Mouse (Mus musculus) midbrain, embryonic 13.5 days (tissue): ENCODE measurements around the gene Bri3bp. TPM values are rescaled to one million over a fixed set of nuclear protein-coding genes. Genes with fewer than 3 reads are reported as not detected.

Source experiments
- ATAC-seq: fragments of 200-750 bp; cut with Nextera tagmentation; 2 replicates; pipeline ENCODE4 v1.8.0; 2017; ENCODE audit warnings: mild to moderate bottlenecking, moderate TSS enrichment, moderate library complexity
- H3K27ac ChIP-seq: fragments of 300-500 bp; sonication (generic); 2 replicates; pipeline ENCODE4 v1.5.1; 2015; ENCODE audit warnings: inconsistent platforms, mild to moderate bottlenecking, moderate library complexity
- H3K27me3 ChIP-seq: fragments of 300-500 bp; sonication (generic); 2 replicates; pipeline ENCODE4 v1.6.1; 2015; ENCODE audit warnings: mild to moderate bottlenecking, inconsistent platforms
- H3K36me3 ChIP-seq: fragments of 300-500 bp; sonication (generic); 2 replicates; pipeline ENCODE4 v1.6.1; 2015; ENCODE audit warnings: mild to moderate bottlenecking, inconsistent platforms
- H3K4me1 ChIP-seq: fragments of 300-500 bp; sonication (generic); replicated peaks from 2 replicates; pipeline ENCODE4 v1.6.1; 2015; ENCODE audit warnings: inconsistent platforms
- H3K4me2 ChIP-seq: fragments of 300-500 bp; sonication (generic); replicated peaks from 2 replicates; pipeline ENCODE4 v1.6.1; 2015; ENCODE audit warnings: moderate library complexity, mild to moderate bottlenecking, inconsistent platforms
- H3K4me3 ChIP-seq: fragments of 300-500 bp; sonication (generic); replicated peaks from 2 replicates; pipeline ENCODE4 v1.5.1; 2015; ENCODE audit warnings: mild to moderate bottlenecking, inconsistent platforms
- H3K9ac ChIP-seq: fragments of 300-500 bp; sonication (generic); replicated peaks from 2 replicates; pipeline ENCODE4 v1.6.1; 2015; ENCODE audit warnings: mild to moderate bottlenecking, inconsistent platforms
- H3K9me3 ChIP-seq: fragments of 300-500 bp; sonication (generic); 2 replicates; pipeline ENCODE4 v1.6.1; 2016; ENCODE audit warnings: mild to moderate bottlenecking, inconsistent platforms
- WGBS: fragments of 180-500 bp; shearing (Covaris S2); methylation state at CpG from one replicate; pipeline ENCODE4 v1.1.7; 2015; 5-methylcytosine and 5-hydroxymethylcytosine counted together
- polyA plus RNA-seq: library from polyadenylated mRNA; unstranded; fragments of >200 nt; fragmentation: Nextera tagmentation; extraction: Ambion mirVana; gene quantifications from 2 replicates; pipeline ENCODE4 v1.2.1, GENCODE M21; 2015

Bri3bp gene
- polyA plus RNA-seq, 1 experiment from 2014 or later = 29.6 TPM

- 11% methylated on average over 31 of the region's 31 CpGs for WGBS
- Histone ChIP-seq H3K4me2 (peak overlapping the region; percentile 54), H3K36me3 (no peaks in the 10 kb centered on the region), H3K27ac (peak overlapping the region; percentile 56; the same call in 1 of the 2 replicates), H3K9ac (peak overlapping the region; percentile 49), H3K4me3 (peak overlapping the region; percentile 56), H3K4me1 (peaks cover 15% of the 10 kb centered on the region), H3K27me3 (no peaks in the 10 kb centered on the region), H3K9me3 (no peaks in the 10 kb centered on the region)
- ATAC-seq = 0 out of 2 replicates have a peak, but pooled peaks have one; percentile 35
These were observed 37.6 kb upstream of the Bri3bp start for GRCm38 (mm10) chr5:125403481-125404465.

- 2% methylated on average over 7 of the region's 7 CpGs for WGBS
- Histone ChIP-seq H3K4me2 (peak overlapping the region; percentile 69), H3K27me3 (no peaks in the 10 kb centered on the region), H3K9ac (peak overlapping the region; percentile 62), H3K4me1 (peaks cover 15% of the 10 kb centered on the region), H3K9me3 (no peaks in the 10 kb centered on the region), H3K27ac (peak overlapping the region; percentile 90), H3K4me3 (peak overlapping the region; percentile 56), H3K36me3 (no peaks in the 10 kb centered on the region)
- ATAC-seq = no peak
These were observed 36.8 kb upstream of the Bri3bp start for GRCm38 (mm10) chr5:125404536-125404902.

DNA sequence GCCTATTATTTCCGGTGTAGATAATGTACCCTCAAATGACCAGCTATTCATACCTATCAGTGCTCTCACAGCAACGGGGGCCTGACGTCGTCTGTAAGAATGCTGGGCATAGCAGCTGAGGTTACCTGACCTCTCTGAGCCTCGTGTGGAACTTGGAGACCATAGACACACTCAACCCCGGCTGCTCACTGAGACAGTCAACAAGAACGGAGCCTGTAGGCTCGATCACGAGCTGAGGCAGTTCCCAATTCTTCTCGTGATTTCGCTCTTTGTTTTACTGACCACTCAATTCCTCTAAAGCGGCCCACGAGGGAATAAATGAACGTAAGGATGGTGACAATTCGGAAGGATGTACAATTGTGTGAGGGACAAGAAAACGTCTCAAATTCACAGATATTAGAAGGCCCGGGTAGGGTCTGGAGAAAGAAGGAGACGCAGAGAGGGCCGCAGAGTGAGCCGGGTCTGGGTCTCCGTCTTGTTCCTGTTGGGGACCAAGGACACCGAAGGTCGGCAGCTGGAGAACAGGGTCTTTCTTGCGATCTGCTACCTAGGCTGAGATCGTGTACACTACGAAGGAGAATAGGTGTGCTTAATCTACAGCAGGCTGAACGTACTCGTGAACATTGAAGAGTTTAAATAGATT, 36.3 kb upstream of the Bri3bp start:
- under 1% methylated on average over 28 of the region's 28 CpGs for WGBS
- ATAC-seq = peak; percentile 41
- peak overlapping the region; percentile 62 for H3K9ac ChIP-seq

GRCm38 (mm10) chr5:125405546-125406248, 35.7 kb upstream of the Bri3bp start:
- peak; percentile 59 for ATAC-seq
- Histone ChIP-seq H3K4me2 (peak overlapping the region; percentile 69), H3K27me3 (no peaks in the 10 kb centered on the region), H3K36me3 (no peaks in the 10 kb centered on the region), H3K27ac (peak overlapping the region; percentile 90), H3K9ac (peak overlapping the region; percentile 77), H3K4me1 (peaks cover 15% of the 10 kb centered on the region), H3K4me3 (peak overlapping the region; percentile 56), H3K9me3 (no peaks in the 10 kb centered on the region)
- under 1% methylated on average over 31 of the region's 31 CpGs for WGBS

More for the DNA sequence above, 36.3 kb upstream of the Bri3bp start:
- Histone ChIP-seq H3K27me3 (no peaks in the 10 kb centered on the region), H3K9me3 (no peaks in the 10 kb centered on the region), H3K27ac (peak overlapping the region; percentile 90), H3K36me3 (no peaks in the 10 kb centered on the region), H3K4me3 (peak overlapping the region; percentile 56), H3K4me1 (peaks cover 15% of the 10 kb centered on the region), H3K4me2 (peak overlapping the region; percentile 69)

DNA sequence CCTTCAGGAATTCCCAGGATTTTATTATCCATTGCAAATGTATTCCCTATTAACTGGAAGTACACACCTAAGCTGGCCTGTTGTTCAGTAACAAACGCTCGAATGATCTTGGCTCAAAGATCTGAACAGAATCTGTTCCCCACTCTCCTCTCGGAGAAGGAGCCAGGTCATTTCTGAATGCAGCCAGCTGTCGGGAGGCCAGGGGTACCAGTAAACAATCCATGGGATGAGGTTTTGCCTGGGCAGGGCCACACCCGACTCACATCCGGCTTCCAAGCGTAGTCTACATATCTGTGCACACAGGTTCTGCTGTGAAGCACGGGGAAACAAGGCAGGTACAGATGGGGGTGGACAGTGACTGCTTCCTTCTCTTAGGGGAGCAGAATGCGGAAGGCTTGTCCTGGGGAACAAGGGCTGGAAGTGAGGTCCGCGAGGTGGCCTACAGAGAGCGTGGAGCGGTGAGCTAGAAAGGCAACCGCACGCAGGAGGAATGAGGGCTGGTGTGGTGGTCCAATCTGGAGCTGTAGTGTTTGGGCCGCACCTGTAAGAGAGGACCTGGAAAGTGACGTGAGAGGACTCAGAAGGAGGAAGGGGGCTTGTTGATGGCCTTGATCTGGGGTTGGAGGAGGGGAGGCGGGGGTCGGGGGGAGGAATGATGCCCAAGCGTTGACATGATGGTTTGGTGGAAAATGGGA, 34.9 kb upstream of the Bri3bp start:
- Histone ChIP-seq H3K4me2 (peak overlapping the region; percentile 69), H3K36me3 (no peaks in the 10 kb centered on the region), H3K27me3 (no peaks in the 10 kb centered on the region), H3K9me3 (no peaks in the 10 kb centered on the region), H3K4me1 (peaks cover 15% of the 10 kb centered on the region), H3K4me3 (peak overlapping the region; percentile 56), H3K9ac (peak overlapping the region; percentile 77), H3K27ac (peak overlapping the region; percentile 90)
- WGBS = 3% methylated on average over 20 of the region's 20 CpGs
- peak; percentile 34 for ATAC-seq

DNA sequence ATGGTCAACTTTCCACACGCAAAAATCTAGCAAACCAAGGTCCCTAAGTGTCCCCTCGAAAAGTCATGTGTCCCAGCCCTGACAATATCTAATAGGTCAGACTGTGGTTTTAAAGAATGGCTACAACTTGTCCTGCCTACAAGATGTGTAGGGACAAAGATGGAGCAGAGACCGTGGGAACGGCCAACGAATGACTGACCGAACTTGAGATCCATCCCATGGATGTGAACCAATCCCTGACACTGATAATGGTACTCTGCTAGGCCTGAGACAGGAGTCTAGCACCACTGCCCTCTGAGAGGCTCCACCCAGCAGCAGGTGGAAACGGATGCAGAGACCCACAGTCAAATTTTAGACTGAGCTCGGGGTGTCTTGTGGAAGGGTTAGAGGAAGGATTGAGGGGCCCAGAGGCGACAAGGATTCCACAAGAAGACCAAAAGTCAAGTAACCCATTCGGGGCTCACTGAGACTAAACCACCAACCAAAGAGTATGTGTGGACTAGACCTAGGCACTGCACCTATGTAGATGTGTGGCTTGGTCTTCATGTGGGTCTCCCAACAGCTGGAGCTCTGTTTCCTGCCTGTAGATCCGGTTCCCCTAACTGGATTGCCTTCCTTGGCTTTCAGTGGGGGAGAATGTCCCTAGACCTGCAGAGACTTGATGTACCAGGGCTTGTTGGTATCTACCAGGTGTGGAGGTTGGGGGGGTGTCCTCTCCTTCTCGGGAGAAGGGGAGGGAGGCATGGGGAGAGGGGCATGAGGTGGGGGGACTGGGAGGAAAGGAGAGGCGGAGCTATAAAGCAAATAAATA, 34.1 kb upstream of the Bri3bp start:
- H3K27me3 ChIP-seq = no peaks in the 10 kb centered on the region

GRCm38 (mm10) chr5:125407910-125408575, 33.3 kb upstream of the Bri3bp start:
- H3K9ac ChIP-seq = no peak overlapping the region
- 72% methylated on average over 14 of the region's 14 CpGs for WGBS
- H3K4me1 ChIP-seq = peaks cover 15% of the 10 kb centered on the region
- H3K4me3 ChIP-seq = no peak overlapping the region
- H3K9me3 ChIP-seq = no peaks in the 10 kb centered on the region
- H3K36me3 ChIP-seq = 0 out of 2 replicates have a peak, but pooled peaks cover 2% of the 10 kb centered on the region
- H3K4me2 ChIP-seq = no peak overlapping the region
- ATAC-seq = no peak
- H3K27me3 ChIP-seq = no peaks in the 10 kb centered on the region
- H3K27ac ChIP-seq = 0 out of 2 replicates have a peak overlapping the region, but pooled peaks have one; percentile 90

More for the DNA sequence above, 34.1 kb upstream of the Bri3bp start:
- Histone ChIP-seq H3K9ac (peak overlapping the region; percentile 77), H3K36me3 (no peaks in the 10 kb centered on the region), H3K4me1 (peaks cover 15% of the 10 kb centered on the region), H3K4me2 (peak overlapping the region; percentile 69), H3K4me3 (peak overlapping the region; percentile 56), H3K27ac (peak overlapping the region; percentile 90), H3K9me3 (no peaks in the 10 kb centered on the region)
- WGBS = 57% methylated on average over 13 of the region's 13 CpGs
- ATAC-seq = no peak

DNA sequence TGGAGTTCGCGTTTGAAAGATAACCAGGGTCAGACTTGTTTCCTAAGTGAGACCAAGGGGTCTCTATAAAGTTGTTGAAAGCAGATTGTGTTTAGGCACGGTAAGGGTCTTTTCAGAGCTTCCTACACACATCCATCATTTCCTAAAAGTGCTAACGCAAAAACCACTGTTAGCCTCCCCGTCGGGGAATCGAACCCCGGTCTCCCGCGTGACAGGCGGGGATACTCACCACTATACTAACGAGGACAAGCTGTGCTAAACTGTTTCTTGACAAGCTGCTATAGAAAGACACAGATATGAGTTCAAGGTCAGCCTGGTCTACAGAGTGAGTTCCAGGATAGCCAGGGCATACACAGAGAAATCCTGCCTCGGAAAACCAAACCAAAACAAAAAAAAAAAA, 32.5 kb upstream of the Bri3bp start:
- peaks cover 10% of the 10 kb centered on the region for H3K36me3 ChIP-seq
- WGBS = 2% methylated on average over 13 of the region's 13 CpGs
- H3K4me2 ChIP-seq = peak overlapping the region; percentile 27
- H3K27me3 ChIP-seq = no peaks in the 10 kb centered on the region
- H3K4me3 ChIP-seq = peak overlapping the region; percentile 26
- H3K27ac ChIP-seq = no peak overlapping the region
- peaks cover 11% of the 10 kb centered on the region for H3K4me1 ChIP-seq
- ATAC-seq = peak; percentile 18; the same call in 1 of the 2 replicates
- no peak overlapping the region for H3K9ac ChIP-seq
- no peaks in the 10 kb centered on the region for H3K9me3 ChIP-seq

- H3K27ac ChIP-seq = no peak overlapping the region
- H3K4me3 ChIP-seq = peak overlapping the region; percentile 26
- peaks cover 9% of the 10 kb centered on the region for H3K4me1 ChIP-seq
- WGBS = 7% methylated on average over 20 of the region's 20 CpGs
- H3K9me3 ChIP-seq = no peaks in the 10 kb centered on the region
- no peaks in the 10 kb centered on the region for H3K27me3 ChIP-seq
- ATAC-seq = no peak
- H3K36me3 ChIP-seq = peaks cover 16% of the 10 kb centered on the region
- H3K4me2 ChIP-seq = peak overlapping the region; percentile 27
- H3K9ac ChIP-seq = no peak overlapping the region
These were observed 31.8 kb upstream of the Bri3bp start for GRCm38 (mm10) chr5:125409348-125410090.
